Mouse (Mus musculus) embryonic facial prominence, embryonic 15.5 days (tissue): Measurements from ENCODE around the gene Gm4756. TPM values are rescaled to one million over a fixed set of nuclear protein-coding genes. Genes with fewer than 3 reads are reported as not detected.
A peak's percentile ranks its signal among the peaks of the same experiment; 100 is the strongest.

Experiments used
- ATAC-seq: fragments of 200-750 bp; cut with Nextera tagmentation; 2 replicates; pipeline ENCODE4 v1.8.0; 2017; ENCODE audit warnings: low read depth, moderate TSS enrichment; ENCODE audit not compliant: insufficient number of reproducible peaks, low FRiP score, low TSS enrichment
- H3K27ac ChIP-seq: fragments of 300-500 bp; sonication (generic); replicated peaks from 2 replicates; pipeline ENCODE4 v1.5.1; 2015; ENCODE audit warnings: mild to moderate bottlenecking, inconsistent platforms
- H3K27me3 ChIP-seq: fragments of 300-500 bp; sonication (generic); 2 replicates; pipeline ENCODE4 v1.6.1; 2015; ENCODE audit warnings: inconsistent platforms
- H3K36me3 ChIP-seq: fragments of 300-500 bp; sonication (generic); 2 replicates; pipeline ENCODE4 v1.6.1; 2015; ENCODE audit warnings: mild to moderate bottlenecking, inconsistent platforms
- H3K4me1 ChIP-seq: fragments of 300-500 bp; sonication (generic); 2 replicates; pipeline ENCODE4 v1.6.1; 2015; ENCODE audit warnings: inconsistent platforms
- H3K4me2 ChIP-seq: fragments of 300-500 bp; sonication (generic); replicated peaks from 2 replicates; pipeline ENCODE4 v1.6.1; 2015; ENCODE audit warnings: mild to moderate bottlenecking, inconsistent platforms
- H3K4me3 ChIP-seq: fragments of 300-500 bp; sonication (generic); replicated peaks from 2 replicates; pipeline ENCODE4 v1.5.1; 2015; ENCODE audit warnings: mild to moderate bottlenecking, inconsistent platforms
- H3K9ac ChIP-seq: fragments of 300-500 bp; sonication (generic); 2 replicates; pipeline ENCODE4 v1.6.1; 2015; ENCODE audit warnings: inconsistent platforms
- H3K9me3 ChIP-seq: fragments of 300-500 bp; sonication (generic); replicated peaks from 2 replicates; pipeline ENCODE4 v1.6.1; 2016; ENCODE audit warnings: inconsistent platforms
- WGBS: fragments of 180-500 bp; shearing (Covaris S2); methylation state at CpG from one replicate; pipeline ENCODE4 v1.1.7; 2015; 5-methylcytosine and 5-hydroxymethylcytosine counted together
- polyA plus RNA-seq: library from polyadenylated mRNA; unstranded; fragments of >200 nt; fragmentation: Nextera tagmentation; extraction: Ambion mirVana; gene quantifications from 2 replicates; pipeline ENCODE4 v1.2.1, GENCODE M21; 2015

The Gm4756 gene
- polyA plus RNA-seq, 1 experiment from 2014 or later, result not detected

DNA sequence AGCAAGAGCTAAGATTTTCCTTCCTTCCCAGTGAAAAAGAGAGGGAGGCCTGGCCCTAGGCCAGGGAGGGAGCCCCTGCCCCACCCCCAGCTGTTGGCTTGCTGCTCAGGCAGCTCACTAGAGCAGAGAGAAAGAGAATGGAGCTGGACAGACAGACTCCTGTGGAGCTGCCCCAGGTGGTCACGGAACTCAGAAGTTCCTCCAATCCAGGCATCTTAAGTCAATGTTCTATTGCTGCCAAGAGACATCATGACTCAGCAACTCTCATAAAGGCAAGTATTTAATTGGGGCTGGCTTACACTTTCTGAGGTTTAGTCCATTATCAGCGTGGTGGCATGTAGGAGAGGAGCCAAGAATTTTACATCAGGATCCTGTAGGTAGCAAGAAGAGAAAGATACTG, 25.4 kb upstream of the Gm4756 start:
- H3K4me1 ChIP-seq, result peaks cover 8% of the 10 kb centered on the region; the same call in 1 of the 2 replicates
- H3K9ac ChIP-seq, result no peak overlapping the region
- H3K27me3 ChIP-seq, result no peaks in the 10 kb centered on the region
- no peak overlapping the region for H3K27ac ChIP-seq
- 58% methylated on average over 2 of the region's 2 CpGs for WGBS
- H3K4me2 ChIP-seq, result no peak overlapping the region
- H3K4me3 ChIP-seq, result no peak overlapping the region
- ATAC-seq, result no peak
- H3K9me3 ChIP-seq, result no peaks in the 10 kb centered on the region
- H3K36me3 ChIP-seq, result no peaks in the 10 kb centered on the region

- WGBS, result 60% methylated on average over 7 of the region's 7 CpGs
- H3K27ac ChIP-seq, result no peak overlapping the region
Observed at GRCm38 (mm10) chr12:72674079-72674797, 24.8 kb upstream of the Gm4756 start.

DNA sequence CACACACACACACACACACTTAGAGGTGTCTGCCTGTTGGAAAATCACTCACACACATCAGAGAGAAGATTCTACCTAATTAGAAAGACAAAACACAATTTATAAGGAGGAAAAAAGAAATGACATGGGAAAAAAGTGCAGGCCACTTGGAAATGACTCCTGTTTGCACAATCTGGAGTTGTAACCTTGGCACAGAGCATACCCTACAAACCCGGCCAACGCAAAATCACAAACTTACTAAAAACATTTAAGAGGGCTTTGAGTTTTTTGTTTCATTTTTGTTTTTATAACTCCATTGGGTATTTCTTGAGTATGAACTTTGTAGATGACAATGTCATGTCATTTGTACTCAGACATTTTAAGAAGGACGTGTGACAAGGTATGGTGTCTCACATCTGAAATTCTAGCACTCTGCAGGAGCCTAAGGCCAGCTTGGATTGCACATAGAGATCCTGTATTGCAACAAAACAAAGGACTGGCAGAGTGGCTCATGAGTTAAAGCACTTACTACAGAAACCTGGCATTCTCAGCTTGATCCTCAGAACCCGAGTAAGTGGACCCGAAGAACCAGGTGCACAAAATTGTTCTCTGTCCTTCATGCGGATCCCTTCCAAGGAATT, 22.2 kb upstream of the Gm4756 start:
- WGBS, result 84% methylated on average over 6 of the region's 6 CpGs
- Histone ChIP-seq H3K9ac (no peak overlapping the region), H3K9me3 (no peaks in the 10 kb centered on the region), H3K36me3 (no peaks in the 10 kb centered on the region), H3K27ac (no peak overlapping the region), H3K4me1 (peaks cover 8% of the 10 kb centered on the region; the same call in 1 of the 2 replicates), H3K4me3 (no peak overlapping the region), H3K27me3 (no peaks in the 10 kb centered on the region), H3K4me2 (no peak overlapping the region)
- ATAC-seq, result no peak

More at GRCm38 (mm10) chr12:72674079-72674797, 24.8 kb upstream of the Gm4756 start:
- H3K4me3 ChIP-seq, result no peak overlapping the region
- H3K36me3 ChIP-seq, result no peaks in the 10 kb centered on the region
- no peak overlapping the region for H3K9ac ChIP-seq
- peaks cover 8% of the 10 kb centered on the region; the same call in 1 of the 2 replicates for H3K4me1 ChIP-seq
- H3K27me3 ChIP-seq, result no peaks in the 10 kb centered on the region
- H3K4me2 ChIP-seq, result no peak overlapping the region
- no peaks in the 10 kb centered on the region for H3K9me3 ChIP-seq
- peak; percentile 39; the same call in 1 of the 2 replicates for ATAC-seq

DNA sequence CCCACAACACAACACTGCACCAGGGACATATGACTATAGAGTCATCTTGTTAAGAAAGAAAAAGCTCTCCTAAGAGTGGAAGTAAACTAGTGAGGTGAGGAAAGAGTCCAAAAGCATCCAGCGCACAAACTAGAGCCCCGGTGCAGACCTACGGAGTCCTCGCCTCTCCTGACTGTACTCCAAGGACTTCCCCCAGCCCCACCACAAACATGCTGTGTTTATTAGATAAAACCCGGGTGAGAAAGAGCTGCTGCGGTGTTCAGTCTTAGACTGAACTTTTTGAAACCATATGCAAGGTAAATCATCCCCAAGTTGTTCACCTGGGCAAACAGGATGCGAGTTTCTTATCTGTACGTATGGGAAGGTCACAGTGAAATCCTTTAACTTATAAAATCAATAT, 21.5 kb upstream of the Gm4756 start:
- no peak overlapping the region for H3K27ac ChIP-seq
- no peak overlapping the region for H3K4me2 ChIP-seq
- H3K36me3 ChIP-seq, result no peaks in the 10 kb centered on the region
- no peak overlapping the region for H3K4me3 ChIP-seq
- H3K4me1 ChIP-seq, result peaks cover 8% of the 10 kb centered on the region; the same call in 1 of the 2 replicates
- no peak for ATAC-seq
- 77% methylated on average over 8 of the region's 8 CpGs for WGBS
- H3K27me3 ChIP-seq, result no peaks in the 10 kb centered on the region
- no peaks in the 10 kb centered on the region for H3K9me3 ChIP-seq
- H3K9ac ChIP-seq, result no peak overlapping the region

DNA sequence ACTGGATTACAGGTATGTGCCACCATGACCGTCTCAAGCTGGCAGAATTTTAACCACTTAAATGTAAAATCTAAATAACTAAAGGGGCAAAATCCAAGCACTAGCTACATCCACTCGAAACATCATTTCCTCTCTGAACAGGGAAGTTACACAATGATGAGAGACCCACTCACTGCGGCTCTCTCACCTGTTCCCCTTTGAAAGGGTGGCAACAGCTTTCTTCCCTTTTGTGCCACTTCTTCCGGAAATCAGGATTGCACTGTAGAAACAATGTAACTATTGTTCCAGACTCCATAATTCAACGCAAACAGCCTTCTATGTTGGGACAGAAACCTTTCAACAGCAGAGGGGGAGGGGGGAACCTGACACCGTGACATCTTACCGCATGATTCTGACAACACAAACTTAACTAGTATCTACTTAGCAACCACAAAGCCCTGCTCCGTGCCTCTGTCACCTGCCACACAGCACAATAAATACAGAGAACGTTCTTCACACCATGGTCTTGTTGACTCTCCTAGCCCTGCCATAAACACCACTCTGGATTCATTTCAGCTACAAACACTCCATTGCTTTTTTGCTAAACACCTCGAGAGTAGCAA, 18.5 kb upstream of the Gm4756 start:
- Histone ChIP-seq H3K27ac (no peak overlapping the region), H3K4me1 (peaks cover 4% of the 10 kb centered on the region), H3K9me3 (no peaks in the 10 kb centered on the region), H3K4me3 (no peak overlapping the region), H3K36me3 (no peaks in the 10 kb centered on the region), H3K9ac (no peak overlapping the region), H3K27me3 (no peaks in the 10 kb centered on the region), H3K4me2 (no peak overlapping the region)
- WGBS, result 52% methylated on average over 10 of the region's 10 CpGs
- ATAC-seq, result no peak

GRCm38 (mm10) chr12:72666015-72666414, 16.6 kb upstream of the Gm4756 start:
- ATAC-seq, result no peak
- WGBS, result 76% methylated on average over 5 of the region's 5 CpGs

GRCm38 (mm10) chr12:72664735-72665337, 15.4 kb upstream of the Gm4756 start, which contains the start of gene Dhrs7:
Gene Dhrs7 (minus strand): TSS chr12:72664909.
- H3K27ac ChIP-seq, result peak within 1 kb of the TSS; percentile 81
- H3K9ac ChIP-seq, result peak within 1 kb of the TSS; percentile 37
- WGBS, result 1% methylated on average over 33 of the region's 33 CpGs
- peaks cover 4% of the 10 kb centered on the region for H3K4me1 ChIP-seq
- peak within 1 kb of the TSS; percentile 78 for H3K4me2 ChIP-seq
- no peaks in the 10 kb centered on the region for H3K27me3 ChIP-seq
- ATAC-seq, result peak; percentile 95
- peak within 1 kb of the TSS; percentile 51 for H3K4me3 ChIP-seq
- no peaks in the 10 kb centered on the region for H3K9me3 ChIP-seq
- H3K36me3 ChIP-seq, result no peaks in the 10 kb centered on the region

More at GRCm38 (mm10) chr12:72666015-72666414, 16.6 kb upstream of the Gm4756 start:
- no peak overlapping the region for H3K4me2 ChIP-seq
- no peak overlapping the region for H3K27ac ChIP-seq
- H3K27me3 ChIP-seq, result no peaks in the 10 kb centered on the region
- H3K9ac ChIP-seq, result no peak overlapping the region
- H3K36me3 ChIP-seq, result no peaks in the 10 kb centered on the region
- H3K4me1 ChIP-seq, result peaks cover 4% of the 10 kb centered on the region
- H3K4me3 ChIP-seq, result no peak overlapping the region
- no peaks in the 10 kb centered on the region for H3K9me3 ChIP-seq

DNA sequence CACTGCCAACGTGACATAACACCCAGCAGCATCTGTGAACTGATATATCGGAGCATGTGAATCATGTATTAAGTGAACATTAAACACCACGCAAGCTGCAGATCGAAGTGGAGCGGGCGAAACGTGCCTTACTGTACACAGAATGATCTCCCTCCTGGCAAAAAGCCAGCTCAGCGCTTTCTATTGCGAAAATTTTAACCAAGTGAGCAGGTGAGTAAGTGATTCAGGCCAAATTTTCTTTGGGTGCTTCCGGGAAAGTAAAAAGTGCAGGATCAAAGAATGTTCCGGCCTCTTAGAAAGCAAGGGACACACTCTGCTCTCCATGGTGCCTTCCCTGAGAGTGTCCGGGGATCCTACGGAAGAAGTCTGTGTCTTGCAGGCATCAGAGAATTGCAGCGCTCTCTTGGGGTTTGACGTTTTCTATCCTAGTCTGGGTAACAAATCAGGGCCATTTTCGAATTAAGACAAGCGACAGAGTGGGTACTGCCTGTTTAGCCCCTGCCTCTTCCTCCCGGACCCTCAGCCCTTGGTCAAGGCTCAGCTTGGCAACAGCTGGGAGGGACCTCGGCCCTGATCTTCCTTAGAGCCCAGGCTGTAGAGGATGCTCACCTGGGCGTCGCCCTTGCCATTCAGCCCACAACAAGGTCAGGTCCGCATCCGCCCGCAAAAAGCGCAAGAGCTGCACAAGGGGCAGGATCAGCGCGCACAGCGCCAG, 14.7 kb upstream of the Gm4756 start:
- Histone ChIP-seq H3K9me3 (no peaks in the 10 kb centered on the region), H3K4me2 (peak overlapping the region; percentile 78), H3K4me3 (peak overlapping the region; percentile 51), H3K27me3 (no peaks in the 10 kb centered on the region), H3K4me1 (peaks cover 4% of the 10 kb centered on the region), H3K36me3 (no peaks in the 10 kb centered on the region), H3K27ac (peak overlapping the region; percentile 81), H3K9ac (peak overlapping the region; percentile 37)
- ATAC-seq, result peak; percentile 31; the same call in 1 of the 2 replicates
- 3% methylated on average over 28 of the region's 28 CpGs for WGBS

DNA sequence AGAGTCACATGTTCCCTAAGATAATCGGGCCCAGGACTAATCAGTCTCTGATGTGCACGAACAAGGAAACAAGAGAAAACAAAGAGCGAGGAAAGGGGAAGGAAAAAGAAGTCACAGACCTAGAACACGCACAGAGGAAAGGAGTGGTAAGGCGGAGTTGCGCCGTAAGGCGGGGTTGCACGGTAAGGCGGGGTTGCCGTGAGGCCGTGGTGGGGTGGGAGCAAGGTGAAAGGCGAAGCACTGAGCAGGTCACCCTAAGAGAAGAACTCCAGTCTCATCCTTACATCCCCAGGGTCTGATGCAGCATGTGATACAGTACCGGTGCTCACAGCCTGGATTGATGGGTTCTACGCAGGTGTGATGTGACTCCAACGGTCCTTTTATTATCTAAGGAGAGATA, 6.3 kb upstream of the Gm4756 start:
- ATAC-seq, result no peak
- Histone ChIP-seq H3K27me3 (no peaks in the 10 kb centered on the region), H3K9me3 (no peaks in the 10 kb centered on the region), H3K4me3 (no peak overlapping the region), H3K9ac (no peak overlapping the region), H3K4me2 (no peak overlapping the region), H3K36me3 (no peaks in the 10 kb centered on the region), H3K27ac (no peak overlapping the region), H3K4me1 (no peaks in the 10 kb centered on the region)
- WGBS, result 87% methylated on average over 16 of the region's 16 CpGs

DNA sequence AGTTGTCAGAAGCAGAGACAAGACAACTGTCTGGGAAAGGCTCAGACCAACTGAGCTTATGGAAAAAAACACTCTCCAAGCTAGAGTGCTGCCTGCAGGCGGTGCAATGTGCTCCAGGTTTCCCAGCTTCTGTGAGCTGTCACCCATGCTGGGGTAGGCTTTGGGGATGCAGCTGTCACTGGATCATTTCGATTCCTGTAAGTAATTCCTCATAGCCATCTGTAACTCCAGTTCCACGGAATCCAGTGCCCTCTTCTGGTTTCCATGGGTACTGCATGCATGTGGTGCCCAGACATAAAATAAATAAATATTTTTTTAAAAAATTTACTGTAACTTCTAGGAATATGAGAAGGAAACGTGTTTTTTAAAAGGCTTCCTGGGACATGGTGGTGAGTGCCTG, 5.2 kb upstream of the Gm4756 start:
- Histone ChIP-seq H3K4me1 (no peaks in the 10 kb centered on the region), H3K27ac (no peak overlapping the region), H3K9me3 (no peaks in the 10 kb centered on the region), H3K27me3 (no peaks in the 10 kb centered on the region), H3K4me2 (no peak overlapping the region), H3K36me3 (no peaks in the 10 kb centered on the region), H3K9ac (no peak overlapping the region), H3K4me3 (no peak overlapping the region)
- WGBS, result 12% methylated on average over 4 of the region's 4 CpGs
- no peak for ATAC-seq
